Mouse (Mus musculus): ENCODE results near the gene Acot7.
A peak's percentile ranks its signal among the peaks of the same experiment; 100 is the strongest.

The Acot7 gene

DNA sequence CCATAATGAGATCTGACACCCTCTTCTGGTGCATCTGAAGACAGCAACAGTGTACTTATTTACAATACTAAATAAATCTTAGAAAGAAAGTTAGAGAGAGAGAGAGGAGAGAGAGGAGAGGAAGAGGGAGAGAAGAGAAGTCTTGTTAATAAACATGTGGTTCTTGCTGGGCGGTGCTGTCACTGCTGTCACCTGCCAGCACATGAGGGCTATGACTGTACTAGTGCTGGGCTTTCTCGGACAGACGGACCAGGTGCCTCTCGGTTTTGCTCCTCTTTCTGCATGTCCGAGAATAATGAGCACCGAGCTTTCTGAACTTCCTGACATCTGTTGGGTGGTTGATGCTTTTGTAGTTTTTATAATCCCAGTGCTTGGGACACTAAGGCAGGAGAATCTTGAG, 72.7 kb downstream of the Acot7 start:
- no peak for DNase-seq

- DNase-seq, result no peak
Observed at GRCm38 (mm10) chr4:152253183-152253759, 75.3 kb downstream of the Acot7 start.

DNA sequence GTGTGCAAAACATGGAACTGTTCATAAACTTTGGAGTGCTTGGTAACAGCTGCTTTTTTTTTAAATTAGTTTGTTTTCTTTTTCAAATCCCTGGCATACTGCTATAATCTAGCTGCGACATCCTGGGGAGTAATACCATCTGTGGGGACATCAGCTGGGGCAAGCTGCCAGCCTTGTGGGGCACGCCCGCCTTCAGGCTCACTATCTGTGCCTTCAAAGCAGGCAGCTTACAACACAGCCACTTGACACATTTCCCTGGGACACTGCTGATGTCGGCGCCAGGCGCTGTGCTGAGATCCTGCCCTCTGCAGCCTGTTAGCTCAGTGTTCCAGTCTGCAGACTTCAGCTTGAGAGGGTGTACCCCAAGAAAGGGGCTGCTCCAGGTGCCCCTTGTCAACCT, 79.1 kb downstream of the Acot7 start:
- DNase-seq, result no peak

GRCm38 (mm10) chr4:152260451-152260850, 82.5 kb downstream of the Acot7 start:
- DNase-seq, result no peak

DNA sequence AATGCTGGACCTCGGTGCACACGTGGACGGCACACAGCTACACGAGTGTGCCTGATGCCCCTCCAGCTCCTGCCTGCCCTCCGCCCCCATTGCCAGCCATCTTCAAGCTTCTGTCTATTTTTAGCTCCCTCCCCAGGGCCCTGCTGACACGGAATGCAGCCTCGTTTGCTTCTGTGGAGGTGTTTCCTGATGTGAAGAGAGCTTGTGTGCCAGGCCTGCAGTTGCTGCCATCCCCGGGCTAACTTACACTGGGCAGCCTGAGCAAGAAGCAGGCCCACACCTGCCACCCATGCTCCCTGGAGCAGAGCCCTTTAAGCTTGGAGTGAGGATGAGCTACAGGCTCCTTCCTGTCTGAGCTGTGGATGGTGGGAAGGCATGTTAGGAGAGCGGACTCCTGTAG, 84.3 kb downstream of the Acot7 start:
- no peak for DNase-seq

DNA sequence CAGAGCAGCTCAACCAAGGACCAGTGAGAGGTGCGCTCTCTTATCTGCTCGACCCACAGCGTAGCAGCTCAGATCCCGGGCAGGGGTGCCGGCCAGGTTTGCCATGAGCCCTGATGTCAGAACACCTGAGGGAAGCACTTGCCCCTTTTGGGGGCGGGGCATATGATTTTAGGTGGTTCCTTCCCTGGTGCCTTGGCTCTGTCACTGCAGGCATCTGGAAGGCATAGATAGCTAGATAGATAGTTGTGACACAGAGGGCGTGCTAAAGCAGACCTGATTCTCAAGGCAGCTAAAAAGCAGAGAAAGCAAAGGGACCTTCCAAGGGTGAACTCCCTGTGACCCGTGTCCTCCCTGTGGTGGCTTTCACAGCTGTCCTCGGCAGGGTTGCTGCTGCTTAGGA, 85.2 kb downstream of the Acot7 start:
- DNase-seq, result no peak

- peak; percentile 65 for DNase-seq
Observed at GRCm38 (mm10) chr4:152263512-152264176, 85.7 kb downstream of the Acot7 start.

DNA sequence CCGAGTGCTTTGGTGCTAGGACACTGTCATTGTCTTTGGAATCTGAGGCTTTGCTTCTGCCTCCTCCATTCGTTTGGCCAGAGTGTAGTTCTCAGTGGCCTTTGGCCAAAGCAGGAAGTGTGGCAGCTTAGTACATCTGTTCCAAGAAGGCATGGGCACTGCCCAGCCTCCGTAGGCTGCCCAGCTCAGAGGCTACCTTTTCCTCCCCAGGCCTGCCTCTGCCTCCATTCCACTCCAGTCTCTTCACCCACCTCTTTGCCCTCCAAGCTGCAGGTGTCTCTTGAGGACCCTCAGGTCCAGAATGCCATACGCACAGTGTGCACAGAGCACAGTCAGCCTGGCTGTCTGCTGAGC, 86.2 kb downstream of the Acot7 start:
- no peak for DNase-seq

- peak; percentile 34 for DNase-seq
Observed at GRCm38 (mm10) chr4:152264867-152265568, 87.1 kb downstream of the Acot7 start.

DNA sequence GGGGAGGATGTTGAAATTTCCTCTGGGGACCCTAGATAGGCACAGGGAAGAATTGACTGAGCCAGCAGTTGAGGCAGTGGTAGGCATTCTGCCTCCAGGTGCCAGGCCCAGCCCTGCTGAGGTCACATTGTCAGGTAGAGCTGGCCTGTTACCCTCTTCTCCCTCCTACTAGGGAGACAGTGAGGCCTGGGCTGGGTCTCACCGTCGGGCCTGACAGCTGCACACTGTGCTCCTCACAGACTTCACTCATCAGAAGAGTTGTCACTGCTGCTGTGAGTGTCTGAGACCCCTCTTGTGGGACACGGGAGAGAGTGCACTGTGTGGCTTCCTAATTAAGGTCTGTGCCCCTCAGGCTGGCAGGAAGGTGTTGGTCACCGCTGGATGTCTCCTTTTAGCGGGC, 87.9 kb downstream of the Acot7 start:
- no peak for DNase-seq

DNA sequence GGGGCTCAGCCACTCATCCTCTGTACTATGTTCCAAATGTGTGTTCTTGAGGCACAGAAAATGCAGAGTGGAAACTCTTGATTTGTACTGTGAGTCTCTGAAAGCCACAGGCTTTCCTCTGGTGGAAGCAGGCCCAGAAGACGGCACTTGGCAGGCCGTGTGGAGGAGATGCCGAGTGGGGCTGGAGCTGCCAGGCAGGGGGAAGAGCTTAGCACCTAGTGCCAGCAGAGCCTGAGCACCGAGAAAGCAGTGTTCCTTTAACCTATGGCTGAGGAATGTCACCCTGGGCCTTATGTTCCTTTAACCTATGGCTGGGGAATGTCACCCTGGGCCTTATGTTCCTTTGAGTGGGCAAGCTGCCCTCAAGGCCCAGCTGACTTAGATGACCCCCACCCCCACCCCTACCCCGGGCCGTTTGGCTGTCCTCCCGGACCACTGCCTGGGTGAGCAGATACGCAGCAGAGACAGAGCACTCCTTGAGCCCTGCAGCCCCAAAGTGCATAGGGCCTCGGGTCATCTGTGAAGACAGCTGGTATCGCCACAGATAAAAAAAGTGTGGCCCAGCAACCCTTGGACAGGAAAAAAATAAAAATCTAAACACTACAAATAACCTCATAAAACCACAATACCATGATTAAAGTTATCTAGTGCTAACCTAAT, 88.4 kb downstream of the Acot7 start:
- DNase-seq, result no peak

DNA sequence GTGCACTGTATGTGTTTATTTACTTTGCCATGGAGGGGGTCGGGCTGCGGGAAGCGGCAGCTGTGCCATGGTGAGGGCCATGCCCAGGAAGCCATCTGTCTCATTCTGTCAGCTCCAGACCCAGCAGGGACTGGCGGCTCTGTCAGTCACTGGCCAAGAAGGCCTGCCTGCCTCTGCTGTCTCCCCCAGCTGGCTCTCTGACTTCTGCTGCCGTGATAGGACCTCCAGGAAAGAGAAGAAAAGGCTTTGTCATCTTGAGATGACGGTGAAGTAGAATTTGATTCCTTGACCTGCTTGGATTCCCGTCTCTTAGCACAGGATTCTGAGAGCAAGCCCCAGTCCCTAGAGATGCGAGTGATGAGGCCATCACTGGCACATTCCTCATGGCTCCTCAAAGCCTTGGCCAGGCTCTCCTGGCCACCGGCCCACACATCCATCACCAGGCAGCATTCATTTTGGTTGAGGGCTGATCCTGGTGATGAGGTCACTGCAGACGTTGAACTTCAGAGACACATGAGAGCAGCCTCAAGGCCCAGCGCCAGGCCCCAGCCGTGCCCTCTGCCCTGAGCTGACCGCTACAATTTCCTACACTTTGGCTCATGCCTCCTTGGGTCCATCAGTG, 89.9 kb downstream of the Acot7 start:
- no peak for DNase-seq

GRCm38 (mm10) chr4:152269967-152270366, 92.0 kb downstream of the Acot7 start:
- no peak for DNase-seq

- no peak for DNase-seq
Observed at GRCm38 (mm10) chr4:152270599-152270998, 92.7 kb downstream of the Acot7 start.

DNA sequence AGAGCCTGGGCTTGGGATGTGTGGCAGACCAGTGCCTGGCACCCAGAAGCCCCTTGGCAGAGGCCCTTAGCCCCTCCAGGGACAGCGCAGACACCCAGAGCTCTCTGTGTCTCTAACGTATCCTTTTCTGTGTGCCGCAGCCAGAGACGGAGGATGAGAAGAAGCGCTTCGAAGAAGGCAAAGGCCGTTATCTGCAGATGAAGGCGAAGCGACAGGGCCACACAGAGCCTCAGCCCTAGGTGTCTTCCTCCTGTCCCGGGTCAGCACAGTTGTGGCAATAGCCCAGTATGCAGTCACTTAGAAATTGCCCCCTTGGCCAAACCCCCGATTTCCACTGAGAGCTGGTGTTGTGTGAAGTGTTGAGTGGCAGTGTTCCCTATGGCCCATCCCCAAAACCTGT, 93.4 kb downstream of the Acot7 start:
- no peak for DNase-seq

GRCm38 (mm10) chr4:152272006-152272405, 94.1 kb downstream of the Acot7 start:
- DNase-seq, result no peak

DNA sequence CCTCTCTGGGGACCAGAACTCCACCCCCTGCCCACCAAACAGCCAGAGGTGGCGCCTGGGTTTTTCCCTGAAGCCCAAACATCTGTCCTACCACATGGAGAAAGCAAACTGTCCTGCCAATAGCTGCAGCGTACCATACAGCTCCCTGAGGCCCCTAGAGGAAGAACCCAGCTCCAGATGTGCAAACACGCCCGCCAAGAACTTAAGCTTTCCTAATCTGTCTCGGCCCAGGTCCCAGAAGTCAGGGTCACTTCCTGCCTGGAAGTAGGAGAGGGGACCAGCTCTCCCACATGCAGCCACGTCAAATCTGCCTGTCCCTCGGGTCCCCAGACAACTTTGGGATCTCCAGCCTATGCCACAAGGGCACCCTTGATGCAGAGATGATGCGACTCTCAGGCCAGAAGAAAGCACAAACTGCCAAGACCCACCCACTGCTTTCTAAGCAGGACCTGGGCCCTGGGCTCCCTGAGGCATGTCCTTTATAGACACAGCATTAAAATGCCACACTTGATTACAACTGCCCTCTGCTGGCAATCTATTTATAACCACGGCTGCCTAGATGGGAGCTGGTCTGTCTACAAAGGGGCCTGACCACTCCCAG, 94.6 kb downstream of the Acot7 start:
- DNase-seq, result peak; percentile 65

DNA sequence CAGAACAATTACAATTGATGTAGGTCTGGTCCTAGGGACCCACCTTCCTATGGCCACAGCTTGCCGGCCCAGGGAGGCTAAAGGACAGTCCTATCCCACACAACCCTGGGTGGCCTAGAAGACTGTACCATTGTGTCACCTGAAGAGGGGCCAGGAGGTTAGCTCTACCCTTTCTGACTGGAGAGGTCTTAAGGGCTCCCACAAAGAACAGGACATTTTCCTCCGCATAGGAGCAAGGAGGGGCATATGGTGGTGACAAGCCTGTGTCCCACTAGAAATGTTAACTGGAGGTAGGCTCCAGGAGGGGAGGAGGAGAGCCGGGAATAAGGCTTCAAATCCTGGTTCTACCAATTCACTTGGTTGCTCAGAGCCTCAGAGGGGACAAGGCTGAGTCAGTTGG, 95.3 kb downstream of the Acot7 start:
- no peak for DNase-seq

GRCm38 (mm10) chr4:152273621-152274236, 95.8 kb downstream of the Acot7 start, which contains the start of gene Gpr153:
Gpr153 (plus strand) TSS chr4:152274232.
- peak; percentile 80 for DNase-seq

- peak; percentile 69 for DNase-seq
Observed at GRCm38 (mm10) chr4:152274681-152275131, 96.8 kb downstream of the Acot7 start.

GRCm38 (mm10) chr4:152276389-152277347, 98.7 kb downstream of the Acot7 start:
- peak; percentile 35 for DNase-seq

Measured in embryo, embryonic 11 days (tissue).